Mouse (Mus musculus) stomach, embryonic 16.5 days (tissue): ENCODE measurements around the gene Gm20390. TPM values are rescaled to one million over a fixed set of nuclear protein-coding genes. Genes with fewer than 3 reads are reported as not detected.

Experiments
- ATAC-seq: fragments of 200-750 bp; cut with Nextera tagmentation; 2 replicates; pipeline ENCODE4 v1.8.0; 2017; ENCODE audit warnings: moderate number of reproducible peaks, moderate TSS enrichment; ENCODE audit not compliant: insufficient read depth, low FRiP score
- H3K27ac ChIP-seq: fragments of 300-500 bp; sonication (generic); 2 replicates; pipeline ENCODE4 v1.5.1; 2014; ENCODE audit warnings: low read length
- H3K27me3 ChIP-seq: fragments of 300-500 bp; sonication (generic); 2 replicates; pipeline ENCODE4 v1.6.1; 2014; ENCODE audit warnings: low read length, control low read depth, mixed read lengths; ENCODE audit not compliant: control insufficient read depth, insufficient read depth
- H3K36me3 ChIP-seq: fragments of 300-500 bp; sonication (generic); 2 replicates; pipeline ENCODE4 v1.6.1; 2014; ENCODE audit warnings: low read length; ENCODE audit not compliant: control insufficient read depth, insufficient read depth
- H3K4me1 ChIP-seq: fragments of 300-500 bp; sonication (generic); 2 replicates; pipeline ENCODE4 v1.6.1; 2014; ENCODE audit warnings: low read length, control low read depth, mixed read lengths; ENCODE audit not compliant: control insufficient read depth, insufficient read depth
- H3K4me2 ChIP-seq: fragments of 300-500 bp; sonication (generic); 2 replicates; pipeline ENCODE4 v1.6.1; 2014; ENCODE audit warnings: low read depth, low read length, mixed read lengths
- H3K4me3 ChIP-seq: fragments of 300-500 bp; sonication (generic); replicated peaks from 2 replicates; pipeline ENCODE4 v1.5.1; 2014; ENCODE audit warnings: mild to moderate bottlenecking, low read length
- H3K9ac ChIP-seq: fragments of 300-500 bp; sonication (generic); 2 replicates; pipeline ENCODE4 v1.6.1; 2014; ENCODE audit warnings: low read length
- H3K9me3 ChIP-seq: fragments of 300-500 bp; sonication (generic); replicated peaks from 2 replicates; pipeline ENCODE4 v1.6.1; 2016; ENCODE audit warnings: low read length, control low read depth; ENCODE audit not compliant: control insufficient read depth
- WGBS: fragments of 180-500 bp; shearing (Covaris S2); extraction: QIAGEN DNeasy Blood & Tissue Kit; methylation state at CpG from one replicate; pipeline ENCODE4 v1.1.7; 2014; 5-methylcytosine and 5-hydroxymethylcytosine counted together
- polyA plus RNA-seq: library from polyadenylated mRNA; unstranded; fragments of >200 nt; fragmentation: Nextera tagmentation; extraction: Ambion mirVana; gene quantifications from 2 replicates; pipeline ENCODE4 v1.2.1, GENCODE M21; 2015

The Gm20390 gene
- polyA plus RNA-seq, 1 experiment from 2014 or later: 325 TPM

- Histone ChIP-seq H3K9me3 (no peaks in the 10 kb centered on the region), H3K4me2 (no peak overlapping the region), H3K4me3 (no peak overlapping the region), H3K36me3 (peaks cover 7% of the 10 kb centered on the region; the same call in 1 of the 2 replicates), H3K27me3 (no peaks in the 10 kb centered on the region), H3K4me1 (peaks cover 6% of the 10 kb centered on the region), H3K9ac (no peak overlapping the region), H3K27ac (no peak overlapping the region)
- 93% methylated on average over 6 of the region's 6 CpGs for WGBS
- ATAC-seq: no peak
Measured at GRCm38 (mm10) chr11:93969171-93969570, 1.1 kb upstream of the Gm20390 start.

- Histone ChIP-seq H3K9me3 (no peaks in the 10 kb centered on the region), H3K4me1 (peaks cover 6% of the 10 kb centered on the region), H3K27me3 (no peaks in the 10 kb centered on the region), H3K4me2 (peak overlapping the region; percentile 29), H3K9ac (no peak overlapping the region; the same call in 1 of the 2 replicates), H3K4me3 (peak overlapping the region; percentile 69), H3K36me3 (peaks cover 7% of the 10 kb centered on the region; the same call in 1 of the 2 replicates), H3K27ac (no peak overlapping the region)
- 39% methylated on average over 6 of the region's 6 CpGs for WGBS
- no peak; the same call in 1 of the 2 replicates for ATAC-seq
Measured at GRCm38 (mm10) chr11:93968848-93969128, 695 bp upstream of the Gm20390 start.

GRCm38 (mm10) chr11:93967381-93967780, 712 bp downstream of the Gm20390 start:
- H3K4me1 ChIP-seq: peaks cover 6% of the 10 kb centered on the region
- H3K36me3 ChIP-seq: peaks cover 10% of the 10 kb centered on the region; the same call in 1 of the 2 replicates
- H3K4me2 ChIP-seq: peak overlapping the region; percentile 84
- peak overlapping the region; percentile 58 for H3K27ac ChIP-seq
- H3K27me3 ChIP-seq: no peaks in the 10 kb centered on the region
- no peaks in the 10 kb centered on the region for H3K9me3 ChIP-seq
- 3% methylated on average over 11 of the region's 11 CpGs for WGBS
- peak overlapping the region; percentile 69 for H3K4me3 ChIP-seq
- ATAC-seq: no peak
- peak overlapping the region; percentile 81 for H3K9ac ChIP-seq

- 86% methylated on average over 6 of the region's 6 CpGs for WGBS
- ATAC-seq: no peak
- no peak overlapping the region for H3K27ac ChIP-seq
- peaks cover 15% of the 10 kb centered on the region; the same call in 1 of the 2 replicates for H3K36me3 ChIP-seq
- peaks cover 6% of the 10 kb centered on the region for H3K4me1 ChIP-seq
- H3K9me3 ChIP-seq: no peaks in the 10 kb centered on the region
- H3K9ac ChIP-seq: no peak overlapping the region
- H3K4me2 ChIP-seq: no peak overlapping the region
- no peak overlapping the region for H3K4me3 ChIP-seq
- no peaks in the 10 kb centered on the region for H3K27me3 ChIP-seq
Measured at GRCm38 (mm10) chr11:93965391-93965790, 2.7 kb downstream of the Gm20390 start.

GRCm38 (mm10) chr11:93963013-93963412, 5.1 kb downstream of the Gm20390 start:
- no peak for ATAC-seq
- no peak overlapping the region for H3K9ac ChIP-seq
- H3K27me3 ChIP-seq: no peaks in the 10 kb centered on the region
- H3K36me3 ChIP-seq: peaks cover 19% of the 10 kb centered on the region; the same call in 1 of the 2 replicates
- H3K4me3 ChIP-seq: no peak overlapping the region
- H3K27ac ChIP-seq: no peak overlapping the region
- peaks cover 6% of the 10 kb centered on the region for H3K4me1 ChIP-seq
- 86% methylated on average over 4 of the region's 4 CpGs for WGBS
- no peak overlapping the region for H3K4me2 ChIP-seq
- no peaks in the 10 kb centered on the region for H3K9me3 ChIP-seq

- ATAC-seq: no peak
- H3K4me3 ChIP-seq: no peak overlapping the region
- H3K36me3 ChIP-seq: peaks cover 19% of the 10 kb centered on the region; the same call in 1 of the 2 replicates
- no peak overlapping the region for H3K9ac ChIP-seq
- H3K9me3 ChIP-seq: no peaks in the 10 kb centered on the region
- 79% methylated on average over 6 of the region's 6 CpGs for WGBS
- no peak overlapping the region for H3K4me2 ChIP-seq
- H3K4me1 ChIP-seq: peaks cover 2% of the 10 kb centered on the region
- no peak overlapping the region for H3K27ac ChIP-seq
- H3K27me3 ChIP-seq: no peaks in the 10 kb centered on the region
Measured at GRCm38 (mm10) chr11:93961482-93961881, 6.6 kb downstream of the Gm20390 start.

- Histone ChIP-seq H3K27me3 (no peaks in the 10 kb centered on the region), H3K4me3 (no peak overlapping the region), H3K27ac (no peak overlapping the region), H3K9ac (no peak overlapping the region), H3K36me3 (peaks cover 12% of the 10 kb centered on the region; the same call in 1 of the 2 replicates), H3K4me2 (no peak overlapping the region), H3K4me1 (peaks cover 13% of the 10 kb centered on the region), H3K9me3 (no peaks in the 10 kb centered on the region)
- no peak for ATAC-seq
- 82% methylated on average over 4 of the region's 4 CpGs for WGBS
Measured at GRCm38 (mm10) chr11:93957746-93958145, 10.3 kb downstream of the Gm20390 start.

GRCm38 (mm10) chr11:93957031-93957555, 11.0 kb downstream of the Gm20390 start:
- H3K27me3 ChIP-seq: no peaks in the 10 kb centered on the region
- no peak overlapping the region for H3K4me3 ChIP-seq
- no peak overlapping the region; the same call in 1 of the 2 replicates for H3K27ac ChIP-seq
- no peak for ATAC-seq
- H3K36me3 ChIP-seq: peaks cover 8% of the 10 kb centered on the region; the same call in 1 of the 2 replicates
- no peak overlapping the region for H3K4me2 ChIP-seq
- WGBS: 88% methylated on average over 2 of the region's 2 CpGs
- H3K9ac ChIP-seq: no peak overlapping the region
- no peaks in the 10 kb centered on the region for H3K9me3 ChIP-seq
- H3K4me1 ChIP-seq: peaks cover 13% of the 10 kb centered on the region

GRCm38 (mm10) chr11:93956159-93956558, 11.9 kb downstream of the Gm20390 start, which contains the start of gene Nme2:
Gene Nme2 (minus strand): TSS chr11:93956259.
- 0 out of 2 replicates have a peak, but pooled peaks have one; percentile 5 for ATAC-seq
- Histone ChIP-seq H3K27me3 (no peaks in the 10 kb centered on the region), H3K27ac (peak within 1 kb of the TSS; percentile 97), H3K9ac (peak within 1 kb of the TSS; percentile 82), H3K9me3 (no peaks in the 10 kb centered on the region), H3K4me1 (peaks cover 13% of the 10 kb centered on the region), H3K4me2 (peak within 1 kb of the TSS; percentile 87), H3K4me3 (peak within 1 kb of the TSS; percentile 76), H3K36me3 (peaks cover 8% of the 10 kb centered on the region; the same call in 1 of the 2 replicates)
- WGBS: 5% methylated on average over 6 of the region's 6 CpGs
